Mouse (Mus musculus): ENCODE measurements around the gene Mybphl.

Gene Mybphl

DNA sequence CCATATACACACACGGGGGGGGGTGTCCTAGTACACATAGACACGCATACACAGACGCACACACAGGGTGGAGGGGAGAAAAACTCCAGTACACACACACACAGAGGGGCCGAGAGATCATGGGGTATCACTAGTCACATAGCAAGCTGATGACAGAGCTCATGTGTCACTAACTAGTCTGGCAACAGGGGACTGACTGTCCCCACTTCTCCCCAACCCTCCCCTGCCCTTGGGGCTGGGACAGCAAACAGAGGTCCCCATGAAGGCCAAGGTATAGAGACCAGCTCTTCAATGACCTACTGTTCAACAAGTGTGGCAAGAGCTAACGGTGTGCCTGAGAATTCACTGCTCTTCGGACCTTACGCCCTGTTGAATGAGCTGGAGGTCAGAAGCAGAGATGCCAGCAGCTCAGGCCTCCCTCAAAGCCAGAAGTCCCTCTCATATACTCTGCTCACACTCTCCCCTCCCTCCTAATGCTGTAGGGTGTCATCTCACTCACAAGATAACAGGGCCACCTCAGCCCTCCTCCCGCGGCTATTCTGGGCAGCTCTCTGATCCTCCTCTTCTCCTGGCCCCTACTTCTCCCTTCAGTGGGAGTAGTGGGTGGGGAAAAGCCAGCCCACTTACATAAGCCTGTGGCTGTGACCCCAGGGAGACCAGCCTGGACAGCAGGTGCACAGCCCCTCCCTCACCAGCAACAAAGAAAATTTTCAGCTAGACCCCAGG lies at the start of gene Mybphl:
TSS of gene Mybphl (plus strand) at position 642 of the 726 bp plus-strand sequence.
- DNase-seq (ENCODE audit: extremely low spot score, low spot score) = no peak

DNA sequence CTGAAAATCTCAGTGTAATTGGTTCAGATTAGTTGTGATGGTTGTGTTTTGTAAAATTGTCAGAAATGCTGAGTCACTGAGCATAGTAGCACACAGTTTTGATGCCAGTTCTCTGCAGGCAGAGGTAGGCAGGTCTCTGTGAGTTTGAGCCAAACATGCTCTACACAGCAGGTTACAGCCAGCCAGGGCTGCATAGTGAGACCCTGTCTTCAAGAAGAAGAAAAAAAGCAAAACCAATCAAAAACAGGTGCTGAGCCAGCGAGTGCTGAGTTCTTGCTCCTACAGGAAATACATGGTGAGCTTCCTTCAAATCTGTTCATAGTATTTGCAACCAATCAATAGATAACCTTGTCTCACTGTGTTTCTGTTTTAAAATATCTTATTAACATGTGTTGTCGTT lies 46.2 kb upstream of the Mybphl start:
- DNase-seq (ENCODE audit: extremely low spot score, low spot score) = no peak

DNA sequence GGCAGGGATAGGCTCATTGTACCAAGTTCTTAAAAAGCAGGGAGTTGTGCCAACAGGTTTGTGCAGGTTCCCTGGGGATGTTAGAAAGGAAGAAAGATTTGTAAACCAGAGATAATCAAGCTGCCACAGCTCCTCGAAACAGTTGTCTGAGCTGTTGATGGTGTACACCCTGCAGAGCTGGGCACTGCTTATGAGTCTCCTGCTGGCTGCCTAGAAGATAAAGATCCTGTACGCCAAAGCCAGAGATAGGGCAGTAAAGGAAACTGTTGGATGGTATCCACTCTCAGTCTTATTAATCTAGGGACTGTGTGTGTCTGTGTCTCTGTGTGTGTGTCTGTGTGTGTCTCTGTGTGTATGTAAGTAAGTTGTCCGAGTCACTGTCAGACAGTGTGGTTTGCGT lies 43.0 kb upstream of the Mybphl start:
- no peak for DNase-seq (ENCODE audit: extremely low spot score, low spot score)

DNA sequence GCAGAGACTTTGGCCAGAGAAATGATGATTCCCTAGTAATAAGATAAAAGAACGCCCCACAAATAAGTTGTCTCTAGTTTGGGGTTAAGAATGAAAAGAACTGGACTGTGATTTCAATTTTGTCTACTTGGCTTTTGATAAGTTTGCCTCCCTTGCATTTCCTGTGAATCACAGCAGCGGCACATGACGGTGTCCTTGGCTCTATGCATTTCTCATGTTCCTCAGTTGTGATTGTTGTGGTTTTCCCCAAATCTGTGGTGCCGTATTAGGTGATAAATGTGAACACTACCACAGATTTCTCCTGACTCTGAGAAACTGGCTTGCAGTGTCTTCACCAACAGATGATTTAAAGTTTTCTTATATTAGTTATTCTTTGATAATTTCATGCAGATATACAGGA lies 42.6 kb upstream of the Mybphl start:
- DNase-seq (ENCODE audit: extremely low spot score, low spot score) = no peak

DNA sequence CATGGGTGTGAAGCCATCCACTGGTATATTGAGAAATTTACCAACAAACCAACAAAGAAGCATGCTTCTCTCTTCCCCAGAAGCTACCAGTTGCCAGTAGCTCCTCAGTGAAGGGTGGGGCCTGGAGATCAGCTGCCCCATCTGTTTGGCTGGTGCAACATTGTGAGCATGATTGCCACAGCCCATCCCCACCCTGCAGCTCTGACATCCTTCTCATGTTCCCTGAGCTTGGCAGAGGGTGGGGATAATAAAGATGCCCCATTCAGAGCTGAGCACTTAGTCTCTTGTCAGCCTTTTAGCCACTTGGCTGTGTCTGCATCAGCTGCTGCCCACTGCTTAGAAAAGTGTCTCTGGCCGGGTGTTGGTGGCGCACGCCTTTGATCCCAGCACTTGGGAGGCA lies 41.7 kb upstream of the Mybphl start:
- DNase-seq (ENCODE audit: extremely low spot score, low spot score) = no peak

DNA sequence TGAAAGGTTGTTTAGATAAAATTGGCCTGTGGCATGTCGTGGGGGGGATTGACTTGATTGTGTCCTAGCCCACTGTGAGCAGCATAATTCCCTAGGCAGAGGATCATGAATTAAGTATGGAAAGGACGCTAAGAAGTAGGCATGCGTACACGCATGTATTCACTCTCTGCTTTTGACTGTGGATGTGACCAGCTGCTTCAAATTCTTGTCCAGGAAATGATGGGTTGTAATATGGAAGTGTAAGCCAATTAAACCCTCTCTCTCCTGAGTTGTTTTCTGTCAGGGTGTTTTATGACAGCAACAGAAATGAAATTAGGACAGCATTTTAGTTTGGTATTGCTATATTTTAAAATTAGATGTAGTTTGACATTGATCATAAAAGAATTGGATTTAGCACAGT lies 39.9 kb upstream of the Mybphl start:
- DNase-seq (ENCODE audit: extremely low spot score, low spot score) = no peak

DNA sequence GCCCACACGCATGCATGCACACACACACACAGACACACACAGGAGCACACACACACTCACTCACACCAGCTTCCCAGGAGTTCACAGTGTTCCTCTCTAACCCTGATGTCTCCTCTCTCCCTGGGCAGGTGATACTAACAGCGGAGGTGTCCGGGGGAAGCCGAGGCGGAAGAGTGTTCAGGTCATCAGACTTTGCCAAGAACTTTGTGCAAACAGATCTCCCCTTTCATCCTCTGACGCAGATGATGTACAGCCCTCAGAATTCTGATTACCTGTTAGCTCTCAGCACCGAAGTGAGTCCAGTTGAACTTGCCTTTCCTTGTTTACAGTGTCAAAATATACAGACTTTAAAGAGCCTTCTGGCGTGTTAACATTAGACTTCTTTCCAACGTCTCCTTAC lies 39.2 kb upstream of the Mybphl start:
- no peak for DNase-seq (ENCODE audit: extremely low spot score, low spot score)

DNA sequence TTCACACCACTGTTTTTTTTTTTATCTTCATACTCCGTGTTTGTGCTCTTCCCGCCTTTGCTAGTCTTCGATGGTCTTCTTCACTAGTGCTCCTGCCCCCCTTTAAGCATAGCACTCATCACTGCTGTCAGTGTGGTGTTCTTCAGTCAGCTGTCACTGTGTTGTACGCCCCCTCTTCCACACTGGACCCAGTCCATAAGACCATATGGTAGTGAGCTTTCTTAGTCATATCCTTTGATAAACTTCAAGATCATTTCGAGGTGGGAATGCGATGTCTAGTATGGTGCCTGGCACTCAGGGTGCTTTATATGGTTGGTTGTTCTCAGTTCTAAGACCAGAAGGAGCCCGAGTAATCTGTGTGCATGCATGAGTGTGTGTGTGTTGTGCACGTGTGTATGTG lies 37.4 kb upstream of the Mybphl start:
- no peak for DNase-seq (ENCODE audit: extremely low spot score, low spot score)

DNA sequence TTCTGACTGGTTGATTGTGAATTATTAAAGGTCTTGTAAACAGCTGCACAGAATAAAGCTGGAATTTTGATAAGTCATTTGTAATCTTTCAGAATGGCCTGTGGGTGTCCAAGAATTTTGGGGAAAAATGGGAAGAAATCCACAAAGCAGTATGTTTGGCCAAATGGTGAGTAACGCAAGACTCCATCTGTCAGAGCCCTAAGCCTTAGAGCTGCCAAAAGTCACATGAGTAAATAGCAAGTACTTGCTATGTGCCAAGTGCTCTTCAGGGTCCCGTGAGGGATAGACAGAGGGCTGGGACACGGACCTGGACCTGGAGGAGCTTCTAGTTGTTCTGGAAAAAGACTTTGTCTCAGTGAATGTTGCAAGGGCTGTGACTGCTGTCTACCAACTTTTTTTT lies 36.8 kb upstream of the Mybphl start:
- no peak for DNase-seq (ENCODE audit: extremely low spot score, low spot score)

DNA sequence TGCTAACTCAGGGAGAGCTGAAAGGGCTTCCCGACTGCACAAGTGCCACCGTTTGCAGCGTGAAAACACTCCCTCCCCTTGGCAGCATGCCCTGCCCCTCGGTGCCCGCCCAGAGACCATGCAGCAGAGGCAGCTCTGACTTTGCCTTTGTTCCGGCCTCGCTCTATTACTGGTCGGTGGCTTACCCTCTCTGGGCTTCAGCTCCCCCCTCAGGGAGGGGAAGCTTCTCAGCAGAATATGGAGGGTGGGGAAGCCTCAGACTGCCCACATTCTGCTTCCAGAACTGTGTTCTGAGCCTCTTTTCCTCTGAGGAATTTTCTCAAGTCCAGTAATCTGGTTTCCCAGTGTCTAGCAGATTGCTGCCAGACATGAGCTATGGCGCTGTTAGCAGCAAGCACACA lies 36.3 kb upstream of the Mybphl start:
- DNase-seq (ENCODE audit: extremely low spot score, low spot score) = no peak

DNA sequence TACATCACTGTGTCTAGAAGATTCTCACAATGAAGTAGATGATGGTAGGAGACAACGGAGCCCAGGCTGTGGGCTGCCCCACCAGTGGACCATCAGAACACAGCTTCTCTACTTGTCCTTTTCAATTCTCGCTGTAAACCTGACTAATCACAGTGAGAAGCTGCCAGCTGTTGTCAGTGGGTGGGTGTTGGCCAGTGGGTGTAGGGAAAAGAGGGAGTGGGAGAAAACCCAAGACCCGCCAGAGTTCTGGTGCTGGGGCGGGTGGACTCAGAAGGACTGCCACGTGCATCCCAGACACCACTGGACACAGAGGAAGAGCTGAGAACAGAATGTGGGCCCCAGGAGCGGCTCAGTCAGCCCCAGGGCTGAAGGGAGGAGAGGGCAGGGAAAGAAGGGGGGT lies 33.9 kb upstream of the Mybphl start:
- DNase-seq (ENCODE audit: extremely low spot score, low spot score) = no peak

DNA sequence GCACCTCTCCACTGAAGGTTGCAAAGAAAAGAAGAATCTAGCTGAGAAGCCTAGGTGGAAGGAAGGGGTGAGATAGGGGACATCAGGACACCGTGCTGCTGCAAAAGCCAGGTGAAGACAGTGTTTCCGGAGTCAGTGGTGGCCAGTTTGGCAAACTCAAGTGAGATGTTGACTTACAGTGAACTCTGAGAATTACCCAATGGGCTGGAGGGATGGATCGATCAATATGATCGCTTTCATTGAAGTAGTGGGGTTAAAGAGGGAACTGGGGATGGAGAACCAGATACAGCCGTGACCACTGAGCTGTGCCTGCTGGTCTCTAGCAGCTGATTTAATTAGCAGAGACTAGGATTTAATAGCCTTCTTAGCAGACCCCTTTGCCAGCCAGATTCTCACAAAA lies 27.8 kb upstream of the Mybphl start:
- no peak for DNase-seq (ENCODE audit: extremely low spot score, low spot score)

DNA sequence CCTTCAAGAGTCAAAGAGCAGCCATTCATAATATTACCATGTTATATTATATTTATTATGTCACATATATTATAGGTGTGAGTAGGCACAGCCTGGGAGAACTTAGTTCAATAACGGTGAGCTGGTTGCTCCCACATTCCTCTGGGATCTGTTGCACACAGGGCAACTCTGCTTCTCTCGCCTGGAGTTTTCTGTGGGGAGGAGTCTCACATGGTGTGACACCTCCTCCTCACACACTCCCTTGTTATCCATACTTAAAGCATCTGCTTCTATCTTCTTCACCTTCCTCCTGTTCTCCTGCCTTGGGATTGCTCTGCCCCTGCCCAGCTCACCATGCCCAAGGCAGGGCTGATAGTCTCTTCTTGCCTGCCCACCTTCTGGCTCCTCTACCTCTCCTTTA lies 23.7 kb upstream of the Mybphl start:
- no peak for DNase-seq (ENCODE audit: extremely low spot score, low spot score)

DNA sequence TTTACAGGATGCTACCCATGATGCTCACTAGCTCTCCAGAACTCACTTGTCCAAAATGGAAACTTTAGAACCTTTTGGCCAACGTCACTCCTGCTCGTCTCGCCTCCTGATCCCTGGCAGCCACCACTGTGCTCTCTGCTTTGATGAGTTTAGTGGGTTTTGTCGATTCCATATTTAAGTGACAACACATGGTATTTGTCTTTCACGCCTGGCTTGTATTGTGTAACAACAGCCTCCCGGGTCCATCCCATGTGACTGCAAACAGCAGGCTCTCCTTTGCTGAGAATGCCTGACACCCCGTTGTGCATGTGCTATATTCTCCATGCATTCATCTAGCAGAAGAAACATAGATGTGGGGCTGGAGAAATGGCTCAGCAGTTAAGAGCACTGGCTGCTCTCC lies 22.5 kb upstream of the Mybphl start:
- DNase-seq (ENCODE audit: extremely low spot score, low spot score) = no peak

DNA sequence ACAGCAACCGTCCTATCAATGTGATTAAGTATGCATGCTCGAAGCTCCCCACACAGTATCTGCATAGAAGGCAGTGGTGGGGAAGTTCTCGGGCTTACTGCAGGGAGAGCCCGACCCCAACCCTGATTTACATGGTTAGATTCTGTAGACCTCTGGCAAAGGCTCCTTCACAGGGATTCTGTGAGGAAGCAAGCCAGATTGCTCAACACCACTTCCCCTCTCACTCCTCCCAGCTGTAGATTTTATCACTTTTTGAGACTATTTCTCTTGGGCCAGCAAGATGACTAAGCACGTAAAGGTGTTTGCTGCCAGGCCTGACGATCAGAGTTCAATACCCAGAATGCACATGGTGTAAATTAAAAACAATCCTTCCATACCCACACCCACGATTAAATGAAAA lies 18.9 kb upstream of the Mybphl start:
- no peak for DNase-seq (ENCODE audit: extremely low spot score, low spot score)

DNA sequence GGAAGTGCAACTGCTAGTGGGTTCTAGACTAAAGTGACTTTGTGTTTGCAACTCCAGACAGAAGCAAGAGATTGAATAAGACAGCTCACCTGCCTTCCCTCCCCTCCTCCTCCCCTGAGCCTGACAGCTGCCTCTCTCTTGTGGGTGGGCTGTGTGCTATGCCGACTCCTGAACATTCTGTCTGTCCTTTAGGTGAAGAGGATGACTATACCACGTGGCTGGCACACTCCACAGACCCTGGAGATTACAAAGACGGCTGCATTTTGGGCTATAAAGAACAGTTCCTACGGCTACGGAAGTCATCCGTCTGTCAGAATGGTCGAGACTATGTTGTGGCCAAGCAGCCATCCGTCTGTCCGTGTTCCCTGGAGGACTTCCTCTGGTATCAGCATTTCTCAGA lies 16.3 kb upstream of the Mybphl start:
- no peak for DNase-seq (ENCODE audit: extremely low spot score, low spot score)

DNA sequence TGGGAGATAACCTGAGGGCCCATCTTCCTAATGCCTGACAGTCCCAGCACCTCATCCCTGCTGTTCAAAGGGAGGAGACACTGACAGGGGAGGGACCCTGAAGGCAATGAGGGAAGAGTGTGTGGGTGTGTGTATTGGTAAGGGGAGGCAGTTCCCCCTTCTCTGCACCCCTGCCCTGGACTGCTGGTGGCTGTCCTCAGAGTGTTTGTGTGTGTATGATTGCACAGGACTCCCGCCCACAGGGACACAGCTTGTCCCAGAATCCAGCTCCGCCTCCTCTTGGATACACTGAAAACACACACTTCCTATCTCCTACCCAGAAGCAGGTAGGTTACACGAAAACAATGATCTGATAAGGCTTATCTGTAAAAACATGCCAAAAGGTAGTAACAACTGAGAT lies 9.5 kb upstream of the Mybphl start:
- DNase-seq (ENCODE audit: extremely low spot score, low spot score) = no peak

DNA sequence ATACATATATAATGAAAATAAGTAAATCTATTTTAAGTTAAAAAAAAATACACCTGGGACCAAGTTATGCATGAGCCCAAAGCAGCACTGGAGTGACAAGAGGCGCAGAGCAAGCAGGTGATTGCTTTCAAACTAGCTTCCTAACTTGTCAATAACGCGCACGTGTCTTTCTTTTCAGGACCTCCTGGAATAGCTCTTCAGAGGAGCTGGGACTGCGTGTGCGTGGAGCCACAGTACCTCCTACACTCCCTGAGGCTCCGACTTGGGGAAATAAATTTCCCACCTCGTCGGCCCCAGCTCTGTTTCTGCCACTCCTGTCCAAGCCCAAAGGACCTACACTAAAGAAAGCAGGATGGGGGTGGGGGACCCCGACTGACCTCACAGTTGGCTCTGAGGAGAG lies 7.7 kb upstream of the Mybphl start:
- DNase-seq (ENCODE audit: extremely low spot score, low spot score) = no peak

DNA sequence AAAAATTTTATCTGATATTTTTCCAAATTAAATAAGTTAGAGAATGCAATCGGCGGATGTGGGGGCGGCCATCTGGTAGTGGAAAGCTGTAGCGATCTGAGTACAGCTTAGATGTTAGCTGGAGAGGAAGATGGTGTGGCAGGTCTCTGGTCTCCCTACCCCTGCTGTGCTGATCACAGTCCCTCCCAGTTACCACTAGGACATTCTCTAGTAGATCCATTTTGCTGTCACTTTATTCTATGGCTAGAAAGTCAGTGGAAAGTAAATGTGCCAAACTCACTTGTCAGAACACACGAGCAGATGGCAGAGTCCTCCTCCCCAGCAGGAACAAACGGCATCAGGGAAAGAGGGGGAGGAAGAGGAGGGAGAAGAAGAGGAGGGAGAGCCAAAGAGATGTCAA lies 6.3 kb upstream of the Mybphl start:
- no peak for DNase-seq (ENCODE audit: extremely low spot score, low spot score)

DNA sequence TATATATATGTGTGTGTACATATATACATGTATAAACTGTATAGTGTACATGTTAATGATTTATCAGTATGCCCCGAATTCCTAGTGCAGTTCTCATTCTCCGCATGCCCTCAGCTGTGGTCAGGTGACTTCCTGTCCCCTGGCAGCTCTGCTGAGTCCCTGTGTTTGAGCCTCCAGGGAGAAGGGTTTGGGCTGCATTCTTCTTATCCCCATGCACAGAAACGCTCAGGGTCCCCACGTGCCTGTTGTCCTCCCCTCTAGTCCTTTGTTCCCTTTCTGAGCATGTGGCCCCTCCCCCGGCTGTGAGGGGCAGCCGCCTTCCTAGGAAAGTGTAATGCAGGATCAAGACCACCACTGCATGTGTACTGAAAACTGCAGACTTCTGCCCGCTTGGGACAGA lies 3.8 kb upstream of the Mybphl start:
- peak; percentile 41 for DNase-seq (ENCODE audit: extremely low spot score, low spot score)

DNA sequence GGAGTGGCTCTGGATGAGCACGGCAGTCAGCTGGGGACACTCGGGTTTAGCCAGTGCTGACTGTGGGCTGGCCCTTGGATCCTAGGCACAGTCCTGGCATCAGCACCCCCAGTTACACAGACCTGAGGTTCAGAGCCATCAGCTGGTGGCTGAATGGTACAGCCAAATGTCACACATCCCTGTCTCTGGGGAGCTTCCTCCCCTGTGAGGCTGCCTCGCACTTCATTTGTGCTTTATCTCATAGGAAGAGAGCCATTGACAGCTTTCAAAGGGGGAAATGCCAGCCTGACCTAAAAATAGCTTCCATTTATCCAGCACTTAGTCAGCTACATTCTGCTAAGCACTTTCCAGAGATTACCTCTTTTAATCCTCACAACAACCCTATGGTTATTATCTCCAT lies 1.1 kb upstream of the Mybphl start:
- DNase-seq (ENCODE audit: extremely low spot score, low spot score) = no peak

DNA sequence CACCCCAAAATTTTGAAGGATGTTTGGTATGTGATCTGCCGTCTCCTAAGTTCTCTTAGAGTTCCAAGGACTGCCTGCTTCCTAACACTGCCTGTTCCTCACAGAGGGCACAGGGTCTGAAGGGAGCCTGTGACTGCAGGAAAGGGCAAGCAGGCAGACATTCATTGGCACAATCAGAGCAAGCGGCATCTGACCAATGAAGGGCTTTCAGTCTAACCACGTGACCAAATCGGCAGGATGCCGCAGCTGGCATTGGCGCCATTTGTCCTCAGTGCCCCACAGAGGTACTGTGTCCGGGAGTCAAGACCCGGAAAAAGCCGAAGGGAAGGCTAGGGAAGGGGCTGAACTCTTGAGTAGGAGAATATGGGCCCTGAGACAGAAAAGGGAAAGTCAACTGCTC lies 2.5 kb downstream of the Mybphl start:
- DNase-seq (ENCODE audit: extremely low spot score, low spot score) = no peak

DNA sequence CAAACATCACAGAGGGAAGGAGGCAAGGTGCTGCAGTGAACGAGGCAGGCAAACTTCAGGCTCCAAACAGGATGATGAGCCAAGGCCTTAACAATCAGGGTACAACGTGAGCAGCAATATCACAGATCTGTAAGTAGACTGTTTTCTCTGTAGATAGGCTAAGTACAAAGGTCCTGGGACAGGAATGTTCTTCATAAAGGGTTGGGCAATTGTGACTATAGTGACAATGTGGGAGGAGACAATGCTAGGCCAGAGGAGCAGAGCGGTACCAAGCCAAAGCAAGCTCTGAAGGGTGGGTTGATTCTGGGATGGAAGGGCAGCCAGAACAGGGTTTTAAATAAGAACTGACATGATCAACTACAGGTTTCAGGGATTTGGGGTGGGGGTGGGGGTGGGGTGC lies 3.1 kb downstream of the Mybphl start:
- DNase-seq (ENCODE audit: extremely low spot score, low spot score) = no peak

DNA sequence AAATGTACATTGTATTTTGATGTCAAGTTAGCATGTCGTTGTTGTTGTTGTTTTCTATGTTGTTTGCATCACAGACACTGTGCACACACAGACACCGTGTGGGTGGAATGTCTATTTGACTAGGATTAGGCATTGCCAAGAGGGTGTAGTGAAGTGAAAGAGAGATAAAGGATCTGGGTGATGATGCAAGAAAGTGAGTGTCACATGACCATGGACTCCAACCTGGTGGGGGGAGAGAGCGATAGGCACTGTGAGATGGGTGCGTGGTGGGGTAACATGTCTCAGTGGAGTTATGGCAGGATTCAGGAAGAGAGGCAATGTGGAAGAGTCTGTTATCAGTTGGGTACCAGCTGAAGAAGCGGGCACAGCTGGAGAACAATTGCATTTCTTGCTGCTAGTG lies 4.0 kb downstream of the Mybphl start:
- no peak for DNase-seq (ENCODE audit: extremely low spot score, low spot score)

All from neural tube, embryonic 10.5 days (tissue).